Mouse (Mus musculus) testis, adult 2 months (tissue): ENCODE measurements around the gene Upk3a. TPM values are rescaled to one million over a fixed set of nuclear protein-coding genes. Genes with fewer than 3 reads are reported as not detected.
"Not testable (repeated sequence)": the region's sequence is repeated elsewhere in the genome, so short reads cannot be mapped to it uniquely, and the experiment has no call there.

Experiments used
- H3K27ac ChIP-seq: fragments of 200-500 bp; 2 replicates; pipeline ENCODE4 v1.5.1; 2012; ENCODE audit warnings: low read depth, low read length; ENCODE audit not compliant: control insufficient read depth, insufficient read depth
- H3K27me3 ChIP-seq: fragments of 200-500 bp; 2 replicates; pipeline ENCODE4 v1.6.1; 2012; ENCODE audit warnings: mild to moderate bottlenecking, low read length, moderate library complexity; ENCODE audit not compliant: control insufficient read depth, insufficient read depth
- H3K36me3 ChIP-seq: fragments of 200-500 bp; 2 replicates; pipeline ENCODE4 v1.6.1; 2012; ENCODE audit warnings: mild to moderate bottlenecking, low read length; ENCODE audit not compliant: control insufficient read depth, insufficient read depth
- H3K4me1 ChIP-seq: fragments of 200-500 bp; 2 replicates; pipeline ENCODE4 v1.6.1; 2012; ENCODE audit warnings: low read length; ENCODE audit not compliant: control insufficient read depth, insufficient read depth
- H3K4me3 ChIP-seq: fragments of 200-500 bp; 2 replicates; pipeline ENCODE4 v1.5.1; 2012; ENCODE audit warnings: low read depth, mild to moderate bottlenecking, low read length, moderate library complexity, mixed read lengths; ENCODE audit not compliant: control insufficient read depth
- CTCF ChIP-seq: fragments of 200-500 bp; IDR thresholded peaks from 2 replicates; pipeline ENCODE4 v1.5.1; 2012; ENCODE audit warnings: low read depth, mild to moderate bottlenecking, inconsistent platforms, low read length, moderate library complexity; ENCODE audit not compliant: control insufficient read depth, insufficient read depth, insufficient replicate concordance
- POLR2A ChIP-seq: fragments of 200-500 bp; IDR thresholded peaks from 2 replicates; pipeline ENCODE4 v1.6.1; 2012; ENCODE audit warnings: low read depth, mild to moderate bottlenecking, inconsistent platforms, low read length, moderate library complexity; ENCODE audit not compliant: control insufficient read depth
- polyA plus RNA-seq: library from polyadenylated mRNA; depleted of rRNA; stranded (reverse); fragments of >200 nt; gene quantifications from 2 replicates; pipeline ENCODE4 v1.2.3, GENCODE M21; 2012

Gene Upk3a
- polyA plus RNA-seq, 1 experiment = 1.1 TPM

DNA sequence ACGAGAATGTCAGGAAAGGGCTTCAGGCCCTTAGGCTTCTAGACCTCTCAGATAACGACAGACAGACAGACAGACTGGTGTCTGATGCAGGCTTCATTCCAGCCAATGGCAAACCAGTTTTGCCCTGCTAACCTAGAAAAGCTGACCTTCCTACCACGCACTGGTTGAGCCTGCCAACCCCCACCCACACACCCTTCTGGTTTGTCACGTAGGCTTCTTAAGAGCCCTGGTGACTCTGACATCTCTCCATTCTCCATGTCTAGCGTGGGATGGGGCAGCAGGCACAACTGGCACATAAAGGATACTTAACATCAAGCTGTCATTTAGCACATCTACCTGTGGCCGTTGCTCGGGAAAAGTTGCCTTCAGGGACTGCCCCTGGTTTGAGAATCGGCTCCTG lies 7.3 kb upstream of the Upk3a start:
- Histone ChIP-seq H3K4me3 (no peak overlapping the region), H3K27ac (no peak overlapping the region), H3K36me3 (no peaks in the 10 kb centered on the region), H3K27me3 (no peaks in the 10 kb centered on the region), H3K4me1 (peaks cover 7% of the 10 kb centered on the region)
- TF ChIP-seq POLR2A (no peak), CTCF (no peak)

DNA sequence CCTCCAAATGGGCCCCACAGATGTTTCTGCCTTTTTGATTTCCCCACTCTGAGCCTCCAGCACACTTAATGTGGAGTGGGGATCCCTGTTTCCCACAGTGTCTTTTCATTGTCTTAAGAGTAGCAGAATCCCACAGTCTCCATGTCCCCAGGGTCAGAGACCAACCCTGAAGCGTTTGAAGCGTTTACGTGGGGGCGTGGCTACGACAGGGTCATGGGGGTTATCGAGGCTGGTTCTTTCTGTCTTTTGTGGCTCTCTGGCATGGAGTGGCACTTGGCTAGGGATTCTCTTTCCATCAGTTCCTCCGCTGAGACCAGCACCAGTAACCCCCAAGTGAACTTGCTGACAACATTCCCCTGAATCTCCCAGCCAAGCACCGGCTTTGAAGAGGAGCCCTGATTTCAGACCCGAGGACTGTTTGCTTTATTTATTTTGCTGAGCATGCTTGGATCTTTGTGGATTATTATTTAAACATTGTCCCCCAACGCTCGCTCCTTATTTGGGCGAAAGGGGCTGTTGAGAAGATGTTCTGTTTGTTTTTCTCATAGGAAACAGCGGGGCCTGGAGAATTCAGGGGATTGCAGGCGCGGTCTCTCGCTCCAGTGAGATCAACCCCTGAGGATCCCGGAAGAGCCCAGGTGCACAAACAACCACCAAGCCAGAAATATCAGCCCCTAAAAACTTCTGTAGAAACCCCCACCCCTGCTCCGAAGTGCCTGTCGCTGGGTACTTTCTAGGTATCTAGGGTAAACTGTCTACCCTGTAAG lies 4.9 kb upstream of the Upk3a start:
- no peak for TF ChIP-seq CTCF
- no peak for TF ChIP-seq POLR2A
- no peaks in the 10 kb centered on the region for H3K36me3 ChIP-seq
- H3K4me1 ChIP-seq = peaks cover 9% of the 10 kb centered on the region
- H3K4me3 ChIP-seq = no peak overlapping the region
- no peak overlapping the region for H3K27ac ChIP-seq
- no peaks in the 10 kb centered on the region for H3K27me3 ChIP-seq

DNA sequence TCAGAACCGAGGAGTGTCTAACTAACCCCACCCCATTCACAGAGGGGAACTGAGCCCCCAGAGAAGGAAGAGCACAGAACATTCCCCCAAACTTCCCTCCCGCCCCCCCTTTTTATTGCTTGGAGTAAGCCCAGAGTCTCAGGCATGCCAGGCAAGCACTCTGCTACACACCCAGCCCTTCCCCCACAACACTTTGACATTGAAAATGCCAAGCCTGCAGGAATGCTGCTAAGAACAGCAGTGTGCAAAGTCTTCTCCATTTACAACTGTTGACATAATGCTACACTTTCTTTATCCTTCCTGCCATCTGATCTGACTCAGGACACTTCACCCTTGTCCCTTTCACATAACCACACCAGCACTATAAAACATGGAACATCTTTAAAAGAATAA lies 4.3 kb upstream of the Upk3a start:
- TF ChIP-seq POLR2A (no peak), CTCF (no peak)
- H3K27ac ChIP-seq = no peak overlapping the region
- no peaks in the 10 kb centered on the region for H3K27me3 ChIP-seq
- peaks cover 13% of the 10 kb centered on the region for H3K4me1 ChIP-seq
- no peaks in the 10 kb centered on the region for H3K36me3 ChIP-seq
- no peak overlapping the region for H3K4me3 ChIP-seq

DNA sequence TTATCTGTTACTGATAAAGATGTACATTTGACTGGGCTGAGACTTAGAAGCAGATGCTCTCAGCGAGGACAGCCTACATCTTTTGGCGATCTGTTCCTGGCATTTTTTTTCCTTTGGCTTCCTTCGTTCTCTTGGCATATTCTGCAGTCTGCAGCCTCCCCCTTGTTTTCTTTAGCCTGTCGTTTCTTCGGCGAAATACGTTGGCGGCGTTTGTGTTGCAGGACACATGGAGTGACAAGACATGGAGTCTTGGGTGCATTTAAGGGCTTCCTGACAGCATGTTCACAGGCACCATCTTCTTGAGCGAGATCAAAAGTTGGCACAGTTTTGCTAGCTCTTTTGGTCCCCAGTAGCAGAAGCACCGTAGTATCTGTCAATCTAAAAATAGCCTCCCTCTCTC lies 1.2 kb upstream of the Upk3a start:
- TF ChIP-seq CTCF = no peak
- TF ChIP-seq POLR2A = no peak
- no peak overlapping the region for H3K27ac ChIP-seq
- H3K4me3 ChIP-seq = no peak overlapping the region
- no peaks in the 10 kb centered on the region for H3K36me3 ChIP-seq
- peaks cover 13% of the 10 kb centered on the region for H3K4me1 ChIP-seq
- H3K27me3 ChIP-seq = no peaks in the 10 kb centered on the region

DNA sequence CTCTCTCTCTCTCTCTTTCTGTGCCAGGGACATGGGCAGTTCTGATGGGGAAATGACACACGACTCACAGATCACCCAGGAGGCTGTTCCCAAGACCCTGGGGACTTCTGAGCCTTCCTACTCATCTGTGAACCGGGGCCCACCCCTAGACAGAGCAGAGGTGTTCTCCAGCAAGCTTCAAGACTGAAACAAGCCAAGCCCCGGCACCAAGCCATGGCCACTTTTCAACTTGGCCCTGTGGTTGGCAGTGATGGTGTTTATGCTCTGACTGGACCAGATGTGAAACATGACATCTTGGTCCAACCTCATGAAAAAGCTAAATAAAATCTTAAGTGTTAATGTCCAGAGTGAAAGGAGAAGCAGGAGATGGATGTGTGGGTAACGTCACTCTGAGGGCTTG lies 5.3 kb downstream of the Upk3a start:
- Histone ChIP-seq H3K27ac (no peak overlapping the region), H3K4me3 (no peak overlapping the region), H3K27me3 (no peaks in the 10 kb centered on the region), H3K4me1 (peaks cover 2% of the 10 kb centered on the region; the same call in 1 of the 2 replicates), H3K36me3 (no peaks in the 10 kb centered on the region)
- no peak for TF ChIP-seq POLR2A
- no peak for TF ChIP-seq CTCF

DNA sequence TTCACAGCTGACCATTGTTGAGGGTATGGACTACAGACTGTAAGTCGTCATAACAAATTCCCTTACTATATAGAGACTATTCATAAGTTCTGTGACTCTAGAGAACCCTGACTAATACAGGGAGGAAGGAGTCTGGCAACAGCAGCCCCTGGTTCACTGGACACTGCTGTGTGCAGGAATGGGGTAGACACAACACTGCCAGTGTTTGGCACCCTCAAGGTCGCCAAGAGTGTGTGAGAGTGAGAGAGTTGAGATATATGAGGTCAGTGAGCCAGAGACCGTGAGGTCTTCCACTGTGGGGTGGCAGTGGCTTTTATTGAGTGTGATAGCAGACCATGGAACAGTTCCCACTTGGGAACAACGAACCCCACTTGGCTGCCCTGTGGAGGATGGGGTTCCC lies 9.3 kb downstream of the Upk3a start:
- no peak overlapping the region for H3K4me3 ChIP-seq
- H3K27ac ChIP-seq = no peak overlapping the region
- TF ChIP-seq CTCF (no peak), POLR2A (no peak)
- no peaks in the 10 kb centered on the region for H3K27me3 ChIP-seq
- no peaks in the 10 kb centered on the region for H3K36me3 ChIP-seq
- H3K4me1 ChIP-seq = no peaks in the 10 kb centered on the region

DNA sequence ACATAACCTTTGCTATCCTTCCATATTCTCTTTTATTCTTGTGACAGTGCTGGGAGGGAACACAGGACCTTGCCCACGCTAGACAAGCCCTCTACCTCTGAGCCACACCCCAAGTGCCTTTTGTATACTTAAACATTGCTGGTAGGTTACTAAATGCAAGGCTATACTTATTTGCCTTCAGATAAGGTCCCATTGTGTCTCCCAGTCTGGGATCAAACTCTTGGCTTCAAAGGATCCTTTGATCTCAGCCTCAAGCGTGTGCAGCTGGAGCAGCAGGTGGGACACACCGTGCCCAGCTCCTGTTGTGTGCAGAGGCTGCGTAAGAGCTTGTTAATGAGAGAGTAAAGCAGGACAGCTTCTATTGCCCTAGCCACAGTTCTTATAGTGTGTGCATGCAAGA lies 10.8 kb downstream of the Upk3a start:
- Histone ChIP-seq H3K4me3 (no peak overlapping the region), H3K27me3 (no peaks in the 10 kb centered on the region), H3K4me1 (no peaks in the 10 kb centered on the region), H3K36me3 (no peaks in the 10 kb centered on the region), H3K27ac (no peak overlapping the region)
- no peak for TF ChIP-seq POLR2A
- no peak for TF ChIP-seq CTCF

DNA sequence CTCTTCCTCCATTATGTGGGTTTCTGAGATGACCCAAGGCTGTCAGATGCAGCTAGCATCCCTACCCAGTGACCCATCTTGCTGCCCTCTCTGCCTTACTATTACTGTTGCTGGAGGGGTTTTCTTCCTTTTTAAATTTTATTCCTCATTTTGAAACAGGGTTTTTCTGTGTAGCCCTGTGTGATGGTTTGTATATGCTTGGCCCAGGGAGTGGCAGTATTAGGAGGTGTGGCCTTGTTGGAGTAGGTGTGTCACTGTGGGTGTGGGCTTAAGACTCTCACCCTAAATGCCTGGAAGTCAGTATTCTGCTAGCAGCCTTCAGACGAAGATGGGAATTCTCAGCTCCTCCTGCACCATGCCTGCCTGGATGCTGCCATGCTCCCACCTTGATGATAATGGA lies 11.7 kb downstream of the Upk3a start, which contains the start of gene Fam118a:
Gene Fam118a, plus strand, starts transcription at position 301 of the 400 bp plus-strand sequence.
- not testable (repeated sequence) for H3K27me3 ChIP-seq, H3K4me3 ChIP-seq, H3K4me1 ChIP-seq, H3K36me3 ChIP-seq, H3K27ac ChIP-seq

DNA sequence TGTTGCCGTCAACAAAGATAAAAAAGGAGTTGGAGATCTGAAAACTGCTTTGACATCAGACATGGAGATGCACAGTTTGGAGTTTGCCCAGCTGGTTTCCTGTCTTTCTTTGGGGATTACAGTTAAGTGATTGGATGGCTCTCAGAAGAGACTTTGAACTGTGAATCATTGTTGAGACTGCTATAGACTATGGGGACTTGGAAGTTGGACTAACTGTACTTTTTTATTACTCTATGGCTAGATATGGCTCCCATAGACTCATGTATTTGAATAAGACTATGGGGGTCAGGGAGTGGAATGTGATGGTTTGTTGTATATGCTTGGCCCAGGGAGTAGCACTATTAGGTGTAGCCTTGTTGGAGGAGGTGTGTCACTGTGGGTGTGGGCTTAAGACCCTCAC lies 13.7 kb downstream of the Upk3a start:
- not testable (repeated sequence) for H3K4me3 ChIP-seq, H3K27me3 ChIP-seq, H3K36me3 ChIP-seq, H3K27ac ChIP-seq, H3K4me1 ChIP-seq
